Mouse (Mus musculus) embryonic fibroblast, embryonic 13.5 days (primary cell): Measurements from ENCODE around the gene Shank3.

Experiments used
- CTCF ChIP-seq: IDR thresholded peaks from 2 replicates; pipeline ENCODE4 v1.5.1; 2011; ENCODE audit warnings: mild to moderate bottlenecking, control low read depth, low read length, moderate library complexity, borderline replicate concordance; ENCODE audit not compliant: insufficient read depth
- POLR2A ChIP-seq: IDR thresholded peaks from 2 replicates; pipeline ENCODE4 v1.6.1; 2011; ENCODE audit warnings: low read depth, mild to moderate bottlenecking, control low read depth, low read length, moderate library complexity

GRCm38 (mm10) chr15:89494970-89495369 is 4.5 kb upstream of the Shank3 start:
- TF ChIP-seq POLR2A (no peak), CTCF (no peak)
